Mouse (Mus musculus) embryonic facial prominence, embryonic 10.5 days (tissue): ENCODE data around the gene Pdss2. TPM values are rescaled to one million over a fixed set of nuclear protein-coding genes. Genes with fewer than 3 reads are reported as not detected.
"Not testable (repeated sequence)": the region's sequence is repeated elsewhere in the genome, so short reads cannot be mapped to it uniquely, and the experiment has no call there.

Experiments used
- DNase-seq: peaks from one replicate; pipeline ENCODE4 v3.0.0-alpha.2; 2017; ENCODE audit warnings: low spot score
- H3K27ac ChIP-seq: fragments of 300-500 bp; sonication (generic); replicated peaks from 2 replicates; pipeline ENCODE4 v1.5.1; 2016; ENCODE audit warnings: mild to moderate bottlenecking
- H3K27me3 ChIP-seq: fragments of 300-500 bp; sonication (generic); replicated peaks from 2 replicates; pipeline ENCODE4 v1.6.1; 2016; ENCODE audit warnings: low read depth, mild to moderate bottlenecking; ENCODE audit not compliant: poor library complexity, severe bottlenecking
- H3K36me3 ChIP-seq: fragments of 300-500 bp; sonication (generic); replicated peaks from 2 replicates; pipeline ENCODE4 v1.6.1; 2016; ENCODE audit warnings: mild to moderate bottlenecking, moderate library complexity
- H3K4me1 ChIP-seq: fragments of 300-500 bp; sonication (generic); 2 replicates; pipeline ENCODE4 v1.6.1; 2016
- H3K4me3 ChIP-seq: fragments of 300-500 bp; sonication (generic); 2 replicates; pipeline ENCODE4 v1.5.1; 2016; ENCODE audit warnings: mild to moderate bottlenecking, moderate library complexity
- H3K9me3 ChIP-seq: fragments of 300-500 bp; sonication (generic); 2 replicates; pipeline ENCODE4 v1.6.1; 2016; ENCODE audit warnings: mild to moderate bottlenecking
- WGBS: fragments of 180-500 bp; shearing (Covaris S2); methylation state at CpG from one replicate; pipeline ENCODE4 v1.1.7; 2016; 5-methylcytosine and 5-hydroxymethylcytosine counted together
- polyA plus RNA-seq: library from polyadenylated mRNA; unstranded; fragments of >200 nt; fragmentation: Nextera tagmentation; extraction: Ambion mirVana; gene quantifications from 2 replicates; pipeline ENCODE4 v1.2.1, GENCODE M21; 2016

Pdss2 gene
- polyA plus RNA-seq, 1 experiment from 2014 or later = 15.9 TPM

DNA sequence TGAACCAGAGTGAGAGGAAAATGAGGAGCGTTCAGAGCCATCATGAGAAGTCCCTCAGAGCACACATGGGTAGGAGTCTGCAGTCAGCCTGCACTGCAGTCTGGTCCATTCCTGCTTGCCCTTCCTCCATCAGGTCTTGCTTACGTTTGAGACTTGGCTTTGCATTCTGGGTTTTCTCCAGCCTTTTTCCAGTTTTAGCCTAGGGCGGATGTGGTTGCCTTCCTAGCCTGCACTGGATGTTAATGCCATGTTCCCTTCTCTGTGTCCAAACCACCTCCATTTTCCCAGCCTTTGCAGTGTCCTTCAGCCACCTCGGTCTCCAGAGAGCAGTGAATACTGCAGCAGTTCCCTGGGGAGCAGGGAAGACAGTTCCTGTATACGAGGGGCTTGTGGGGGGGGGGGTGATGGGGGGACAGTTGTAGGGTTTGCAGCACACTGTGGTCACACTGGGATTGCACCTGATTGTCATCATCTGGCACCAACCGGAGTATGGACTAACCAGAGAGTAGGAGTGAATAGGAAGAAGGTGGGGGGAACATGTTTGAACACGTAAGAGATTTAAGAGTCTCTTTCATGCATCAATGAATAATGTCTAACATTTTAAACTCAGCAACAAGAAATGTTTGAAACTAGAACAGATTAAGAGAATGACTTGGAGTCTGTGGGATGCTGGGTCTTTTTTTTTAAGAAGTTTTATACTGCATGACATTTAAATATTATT lies 178.5 kb downstream of the Pdss2 start:
- Histone ChIP-seq H3K27ac (no peak overlapping the region), H3K9me3 (no peaks in the 10 kb centered on the region), H3K4me1 (no peaks in the 10 kb centered on the region), H3K36me3 (peaks cover 29% of the 10 kb centered on the region), H3K27me3 (no peaks in the 10 kb centered on the region), H3K4me3 (no peak overlapping the region)
- 81% methylated on average over 7 of the region's 7 CpGs for WGBS
- DNase-seq = no peak

GRCm38 (mm10) chr10:43406107-43406506 lies 184.8 kb downstream of the Pdss2 start:
- Histone ChIP-seq H3K4me3 (no peak overlapping the region), H3K27me3 (no peaks in the 10 kb centered on the region), H3K9me3 (no peaks in the 10 kb centered on the region), H3K36me3 (peaks cover 4% of the 10 kb centered on the region; the same call in 1 of the 2 replicates), H3K4me1 (no peaks in the 10 kb centered on the region), H3K27ac (no peak overlapping the region)
- DNase-seq = no peak
- 87% methylated on average over 1 of the region's 1 CpGs for WGBS

DNA sequence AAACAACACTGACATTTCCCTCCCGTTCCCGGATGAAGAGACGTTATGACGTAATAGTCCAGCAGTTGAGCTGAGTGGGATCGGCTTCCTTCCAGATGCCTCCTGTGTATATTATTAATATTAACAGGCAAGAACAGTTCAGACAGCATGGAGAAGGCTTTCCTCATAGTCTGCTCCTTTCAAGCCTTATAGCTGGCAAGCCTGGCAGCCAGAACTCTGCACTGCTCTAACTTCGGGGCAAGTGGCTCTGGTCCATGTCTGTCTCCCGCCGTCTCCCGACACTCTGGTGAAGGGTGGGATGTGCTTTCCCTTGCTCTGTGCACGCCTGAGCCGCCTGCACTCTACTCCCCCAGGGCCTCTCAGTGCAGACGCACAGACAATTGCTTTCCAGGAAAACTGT lies 185.6 kb downstream of the Pdss2 start:
- H3K27me3 ChIP-seq = no peaks in the 10 kb centered on the region
- no peak for DNase-seq
- H3K9me3 ChIP-seq = no peaks in the 10 kb centered on the region
- WGBS = 89% methylated on average over 12 of the region's 12 CpGs
- no peak overlapping the region for H3K27ac ChIP-seq
- peaks cover 4% of the 10 kb centered on the region; the same call in 1 of the 2 replicates for H3K36me3 ChIP-seq
- no peak overlapping the region for H3K4me3 ChIP-seq
- H3K4me1 ChIP-seq = no peaks in the 10 kb centered on the region

DNA sequence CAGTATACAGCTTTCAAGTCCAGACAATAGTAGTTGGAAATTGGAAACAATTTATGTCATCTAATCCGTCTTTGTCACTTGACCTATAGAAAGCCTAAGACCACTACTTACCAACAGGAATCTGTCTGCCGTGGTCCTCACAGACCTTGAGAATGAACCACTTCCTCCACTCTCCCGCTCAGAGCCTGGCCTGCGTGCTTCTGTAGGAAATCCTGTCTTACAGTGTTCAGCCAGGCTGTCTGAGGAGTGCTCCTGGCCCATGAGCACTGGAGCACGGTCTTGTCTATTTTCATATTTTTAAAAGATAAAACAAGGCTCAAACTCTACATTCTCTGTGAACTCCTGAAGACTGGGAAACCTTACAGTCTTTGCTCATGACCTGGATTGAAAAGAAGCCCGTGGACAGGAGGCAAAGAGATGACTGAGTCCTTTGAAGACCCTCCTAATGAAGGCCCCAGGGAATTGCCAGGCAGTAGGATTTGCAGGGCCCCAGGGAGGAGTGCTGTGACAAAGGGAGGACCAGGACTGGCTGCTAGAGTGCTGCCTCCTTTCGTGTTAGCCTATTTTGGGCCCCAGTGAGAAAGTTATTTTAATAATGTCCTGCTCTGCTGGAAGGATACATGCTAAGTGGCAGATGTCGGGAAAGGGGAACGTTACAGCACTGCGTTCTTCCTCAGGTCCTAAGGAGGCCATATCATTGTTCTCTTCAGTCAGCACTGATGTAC lies 188.4 kb downstream of the Pdss2 start:
- Histone ChIP-seq H3K36me3 (peaks cover 6% of the 10 kb centered on the region; the same call in 1 of the 2 replicates), H3K4me1 (no peaks in the 10 kb centered on the region), H3K27ac (no peak overlapping the region), H3K4me3 (no peak overlapping the region), H3K27me3 (no peaks in the 10 kb centered on the region), H3K9me3 (no peaks in the 10 kb centered on the region)
- DNase-seq = no peak
- 82% methylated on average over 10 of the region's 10 CpGs for WGBS

DNA sequence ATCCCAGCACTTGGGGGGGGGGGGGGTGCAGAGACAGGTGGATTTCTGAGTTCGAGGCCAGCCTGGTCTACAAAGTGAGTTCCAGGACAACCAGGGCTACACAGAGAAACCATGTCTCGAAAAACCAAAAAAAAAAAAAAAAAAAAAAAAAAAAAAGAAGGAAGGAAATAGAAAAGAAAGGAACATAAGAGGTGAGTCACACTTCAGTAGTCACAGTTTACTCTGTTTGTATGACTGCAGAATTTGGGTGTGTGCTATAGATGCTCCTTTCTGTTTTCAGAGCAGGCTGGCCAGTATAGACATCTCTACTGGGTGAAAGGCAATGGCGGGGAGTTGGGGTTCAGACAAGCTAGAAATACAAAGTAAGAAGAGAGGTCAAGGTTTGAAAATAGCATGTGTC lies 189.9 kb downstream of the Pdss2 start:
- H3K4me1 ChIP-seq, H3K27me3 ChIP-seq, DNase-seq, H3K4me3 ChIP-seq, H3K27ac ChIP-seq, H3K9me3 ChIP-seq: not testable (repeated sequence)
- H3K36me3 ChIP-seq = peaks cover 17% of the 10 kb centered on the region
- WGBS = 98% methylated on average over 2 of the region's 3 CpGs

DNA sequence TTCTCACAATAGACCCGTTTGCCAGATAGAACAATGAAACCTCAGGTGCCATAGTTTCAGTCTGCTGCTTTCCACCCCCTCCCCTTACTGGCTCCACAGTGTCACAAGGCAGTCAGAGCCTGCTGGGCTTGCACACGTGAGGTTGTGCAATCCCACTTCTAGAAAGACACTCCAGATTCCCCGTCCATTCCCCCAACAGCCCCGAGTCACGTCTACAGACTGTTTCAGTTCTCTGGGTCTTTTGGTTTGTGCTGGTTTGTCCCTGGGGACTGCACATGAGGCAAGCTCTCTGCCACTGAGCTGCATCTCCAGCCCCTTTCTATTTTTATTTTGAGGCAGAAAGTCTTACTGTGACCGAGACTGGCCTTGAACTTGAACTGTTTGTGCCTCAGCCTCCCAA lies 196.1 kb downstream of the Pdss2 start:
- no peaks in the 10 kb centered on the region for H3K9me3 ChIP-seq
- 91% methylated on average over 6 of the region's 6 CpGs for WGBS
- H3K27ac ChIP-seq = no peak overlapping the region
- no peaks in the 10 kb centered on the region for H3K27me3 ChIP-seq
- H3K4me3 ChIP-seq = no peak overlapping the region
- H3K36me3 ChIP-seq = peaks cover 13% of the 10 kb centered on the region
- no peaks in the 10 kb centered on the region for H3K4me1 ChIP-seq
- DNase-seq = no peak

- H3K4me1 ChIP-seq = no peaks in the 10 kb centered on the region
- H3K27me3 ChIP-seq = no peaks in the 10 kb centered on the region
- no peaks in the 10 kb centered on the region for H3K36me3 ChIP-seq
- H3K27ac ChIP-seq = no peak overlapping the region
- no peak overlapping the region for H3K4me3 ChIP-seq
- WGBS = 80% methylated on average over 22 of the region's 22 CpGs
- H3K9me3 ChIP-seq = no peaks in the 10 kb centered on the region
- peak; percentile 30 for DNase-seq
Observed at GRCm38 (mm10) chr10:43420660-43421413, 199.6 kb downstream of the Pdss2 start.

DNA sequence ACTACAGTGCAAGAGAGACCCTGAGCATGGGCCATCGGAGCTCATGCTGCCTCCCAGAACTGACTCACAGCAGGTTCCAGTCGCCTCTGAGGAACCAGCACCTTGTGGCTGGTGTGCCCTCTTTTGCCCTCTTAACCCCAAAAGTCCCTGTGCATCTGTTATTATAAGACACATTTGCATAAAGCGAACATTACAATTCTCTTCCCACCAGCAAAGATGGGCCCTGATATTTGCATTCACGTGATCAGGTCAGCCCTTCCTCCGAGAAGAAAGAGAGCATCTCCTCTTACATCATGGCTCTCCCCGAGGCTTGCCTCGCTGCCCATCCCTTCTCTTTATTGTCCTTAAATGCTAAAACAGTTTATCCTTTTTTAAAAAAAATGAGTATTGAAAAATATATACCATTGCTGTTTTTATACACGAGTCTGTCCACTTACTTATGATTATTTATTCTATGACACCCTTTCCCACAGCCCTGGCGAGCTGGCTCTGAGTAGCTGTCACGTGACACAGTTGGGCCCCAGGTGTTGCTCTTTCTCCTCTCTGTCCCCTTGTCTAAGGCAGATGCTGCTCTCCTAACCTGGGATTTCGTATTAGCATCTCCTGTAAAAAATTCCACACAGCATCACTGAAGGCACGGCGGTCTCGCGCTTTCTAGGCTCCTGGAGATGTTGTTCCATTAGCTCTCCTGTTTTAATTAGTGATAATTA lies 200.9 kb downstream of the Pdss2 start:
- Histone ChIP-seq H3K4me3 (no peak overlapping the region), H3K27me3 (no peaks in the 10 kb centered on the region), H3K4me1 (no peaks in the 10 kb centered on the region), H3K36me3 (no peaks in the 10 kb centered on the region), H3K27ac (no peak overlapping the region), H3K9me3 (no peaks in the 10 kb centered on the region)
- no peak for DNase-seq
- WGBS = 83% methylated on average over 15 of the region's 15 CpGs

DNA sequence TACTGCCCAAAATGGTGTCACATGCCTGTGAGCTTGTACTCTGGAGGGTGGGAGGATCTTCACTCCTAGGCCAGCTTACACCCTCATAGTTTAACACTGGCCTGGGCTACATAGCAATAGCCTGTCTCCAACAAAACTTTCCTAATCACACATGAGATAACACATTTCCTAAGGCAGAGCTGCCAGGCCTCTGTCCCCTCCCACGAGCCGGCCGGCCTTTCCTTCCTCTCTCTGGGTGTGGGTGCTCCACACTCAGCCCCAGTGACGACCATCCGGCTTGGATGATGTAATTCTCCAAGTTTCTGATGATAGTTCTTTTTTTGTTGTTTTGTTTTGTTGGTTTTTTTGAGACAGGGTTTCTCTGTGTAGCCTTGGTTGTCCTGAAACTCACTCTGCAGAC lies 203.3 kb downstream of the Pdss2 start:
- H3K36me3 ChIP-seq = no peaks in the 10 kb centered on the region
- no peak overlapping the region for H3K4me3 ChIP-seq
- DNase-seq = no peak
- H3K4me1 ChIP-seq = no peaks in the 10 kb centered on the region
- H3K27ac ChIP-seq = no peak overlapping the region
- 88% methylated on average over 5 of the region's 5 CpGs for WGBS
- H3K27me3 ChIP-seq = no peaks in the 10 kb centered on the region
- H3K9me3 ChIP-seq = no peaks in the 10 kb centered on the region

DNA sequence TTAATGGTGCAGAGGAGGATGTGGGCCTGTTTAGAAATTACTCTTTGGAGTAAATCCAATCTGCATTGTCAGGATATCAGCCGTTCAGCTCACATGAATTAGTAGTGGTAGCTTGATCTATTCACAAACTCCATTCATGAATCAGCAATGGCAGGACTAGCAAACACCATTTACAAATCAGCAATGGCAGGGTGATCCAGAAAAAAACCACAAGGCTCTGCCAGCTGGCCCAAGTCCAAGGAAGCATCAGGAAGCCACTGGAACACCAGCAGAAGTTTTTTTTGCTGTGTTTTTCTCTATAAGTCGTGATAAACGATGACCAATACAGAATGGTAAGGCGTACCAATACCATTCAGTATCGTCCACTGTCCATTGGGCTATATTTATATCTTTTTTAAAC lies 209.3 kb downstream of the Pdss2 start:
- peaks cover 8% of the 10 kb centered on the region; the same call in 1 of the 2 replicates for H3K36me3 ChIP-seq
- no peaks in the 10 kb centered on the region for H3K27me3 ChIP-seq
- no peaks in the 10 kb centered on the region for H3K4me1 ChIP-seq
- 96% methylated on average over 5 of the region's 5 CpGs for WGBS
- H3K27ac ChIP-seq = no peak overlapping the region
- DNase-seq = no peak
- 0 out of 2 replicates have a peak, but pooled peaks cover 2% of the 10 kb centered on the region for H3K9me3 ChIP-seq
- no peak overlapping the region for H3K4me3 ChIP-seq

DNA sequence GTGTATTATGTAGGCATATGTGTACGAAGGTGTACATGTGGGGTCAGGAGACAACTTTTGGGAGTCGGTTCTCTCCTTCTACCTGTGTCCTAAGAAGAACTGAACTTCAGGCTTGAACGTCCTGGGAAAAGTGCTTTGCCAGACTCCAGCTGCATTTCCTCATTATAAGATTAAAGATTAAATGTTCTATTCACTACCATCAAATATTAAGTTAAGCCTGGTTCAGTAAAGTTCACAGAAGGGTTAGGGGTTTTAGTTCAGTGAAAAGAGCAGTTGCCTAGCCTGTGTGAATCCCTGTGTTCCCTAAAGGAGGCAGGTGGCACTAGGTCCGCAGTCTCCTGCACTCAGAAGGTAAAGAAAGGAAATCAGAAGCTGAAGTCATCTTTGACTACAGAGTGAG lies 213.0 kb downstream of the Pdss2 start:
- 88% methylated on average over 4 of the region's 4 CpGs for WGBS
- Histone ChIP-seq H3K9me3 (0 out of 2 replicates have a peak, but pooled peaks cover 2% of the 10 kb centered on the region), H3K36me3 (peaks cover 10% of the 10 kb centered on the region; the same call in 1 of the 2 replicates), H3K27me3 (no peaks in the 10 kb centered on the region), H3K27ac (no peak overlapping the region), H3K4me1 (peaks cover 16% of the 10 kb centered on the region), H3K4me3 (no peak overlapping the region)
- DNase-seq = no peak

- Histone ChIP-seq H3K27ac (no peak overlapping the region), H3K4me1 (peaks cover 30% of the 10 kb centered on the region), H3K9me3 (0 out of 2 replicates have a peak, but pooled peaks cover 2% of the 10 kb centered on the region), H3K4me3 (no peak overlapping the region), H3K36me3 (peaks cover 10% of the 10 kb centered on the region; the same call in 1 of the 2 replicates), H3K27me3 (no peaks in the 10 kb centered on the region)
- no peak for DNase-seq
- WGBS = 88% methylated on average over 3 of the region's 3 CpGs
Observed at GRCm38 (mm10) chr10:43435757-43436156, 214.5 kb downstream of the Pdss2 start.
